Mouse (Mus musculus): ENCODE measurements around the gene Krt25. TPM values are rescaled to one million over a fixed set of nuclear protein-coding genes. Genes with fewer than 3 reads are reported as not detected.

The Krt25 gene
- polyA plus RNA-seq (2015; fragmentation: Nextera tagmentation; extraction: Ambion mirVana), result not detected in 2 replicates

DNA sequence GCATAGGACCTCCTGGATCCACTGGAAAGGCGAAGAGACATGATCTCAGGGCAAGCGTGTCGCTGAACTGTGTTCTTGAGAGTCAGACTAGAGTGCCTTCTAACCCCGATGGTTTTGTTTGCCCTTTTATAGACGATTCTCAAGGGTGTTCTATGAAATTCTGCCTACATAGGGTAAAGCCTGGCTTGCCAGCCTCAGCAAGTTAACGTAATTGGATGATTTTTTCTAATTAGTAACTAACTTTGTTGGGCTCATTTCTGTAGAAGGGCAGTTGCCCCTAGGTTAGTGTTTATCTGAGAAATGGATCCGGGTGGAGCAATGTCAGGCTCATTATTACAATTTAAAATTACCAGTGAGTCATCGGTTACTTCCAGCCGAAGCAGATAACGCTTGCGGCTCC is at the start of gene Krt25:
Gene Krt25 (minus strand): TSS at position 101 of the 400 bp plus-strand sequence.

GRCm38 (mm10) chr11:99351004-99351403 is 28.3 kb upstream of the Krt25 start, which contains the start of gene Krt27:
Krt27 (minus strand) TSS chr11:99351104.

GRCm38 (mm10) chr11:99337866-99338265 is 15.1 kb upstream of the Krt25 start, which contains the start of gene Krt26:
Krt26 (minus strand) TSS chr11:99337966.

GRCm38 (mm10) chr11:99284833-99285312 is 37.9 kb downstream of the Krt25 start, which contains the start of gene Krt24:
Krt24 (minus strand) TSS chr11:99285262.

Other genes starting within 250 kb of the Krt25 start
- gene Tns4, start 233.6 kb downstream of the Krt25 start, polyA plus RNA-seq (2015; fragmentation: Nextera tagmentation; extraction: Ambion mirVana), result 0.65 and 0.70 TPM in 2 replicates
- 1.4 and 2.2 TPM in 2 replicates for gene Ccr7, start 167.9 kb downstream of the Krt25 start, polyA plus RNA-seq (2015; fragmentation: Nextera tagmentation; extraction: Ambion mirVana)
- 103 and 110 TPM in 2 replicates for gene Smarce1, start 91.9 kb downstream of the Krt25 start, polyA plus RNA-seq (2015; fragmentation: Nextera tagmentation; extraction: Ambion mirVana)
- gene Krt222, start 78.9 kb downstream of the Krt25 start, polyA plus RNA-seq (2015; fragmentation: Nextera tagmentation; extraction: Ambion mirVana), result 0.32 and 0.67 TPM in 2 replicates
- 0.08 TPM in 1 of 2 replicates, not detected in the other for gene Krt24, start 37.7 kb downstream of the Krt25 start, polyA plus RNA-seq (2015; fragmentation: Nextera tagmentation; extraction: Ambion mirVana)
- gene Krt26, start 15.0 kb upstream of the Krt25 start, polyA plus RNA-seq (2015; fragmentation: Nextera tagmentation; extraction: Ambion mirVana), result not detected in 2 replicates
- gene Krt27, start 28.2 kb upstream of the Krt25 start, polyA plus RNA-seq (2015; fragmentation: Nextera tagmentation; extraction: Ambion mirVana), result not detected in 2 replicates
- not detected in 2 replicates for gene Krt28, start 52.0 kb upstream of the Krt25 start, polyA plus RNA-seq (2015; fragmentation: Nextera tagmentation; extraction: Ambion mirVana)
- gene Krt10, start 66.4 kb upstream of the Krt25 start, polyA plus RNA-seq (2015; fragmentation: Nextera tagmentation; extraction: Ambion mirVana), result 7.3 and 9.6 TPM in 2 replicates
- gene Krt12, start 99.3 kb upstream of the Krt25 start, polyA plus RNA-seq (2015; fragmentation: Nextera tagmentation; extraction: Ambion mirVana), result not detected in 2 replicates
- 0.06 and 0.22 TPM in 2 replicates for gene Krt20, start 115.2 kb upstream of the Krt25 start, polyA plus RNA-seq (2015; fragmentation: Nextera tagmentation; extraction: Ambion mirVana)
- gene Krt23, start 170.2 kb upstream of the Krt25 start, polyA plus RNA-seq (2015; fragmentation: Nextera tagmentation; extraction: Ambion mirVana), result 0.10 TPM in 1 of 2 replicates, not detected in the other
- gene Krt39, start 198.4 kb upstream of the Krt25 start, polyA plus RNA-seq (2015; fragmentation: Nextera tagmentation; extraction: Ambion mirVana), result not detected in 2 replicates
- not detected in 2 replicates for gene Krt40, start 220.2 kb upstream of the Krt25 start, polyA plus RNA-seq (2015; fragmentation: Nextera tagmentation; extraction: Ambion mirVana)
- gene Krtap3-3, start 227.9 kb upstream of the Krt25 start, polyA plus RNA-seq (2015; fragmentation: Nextera tagmentation; extraction: Ambion mirVana), result not detected in 2 replicates
- gene Krtap3-2, start 233.9 kb upstream of the Krt25 start, polyA plus RNA-seq (2015; fragmentation: Nextera tagmentation; extraction: Ambion mirVana), result not detected in 2 replicates
- gene Gm11939, start 236.5 kb upstream of the Krt25 start, polyA plus RNA-seq (2015; fragmentation: Nextera tagmentation; extraction: Ambion mirVana), result not detected in 2 replicates
- not detected in 2 replicates for gene Krtap3-1, start 243.7 kb upstream of the Krt25 start, polyA plus RNA-seq (2015; fragmentation: Nextera tagmentation; extraction: Ambion mirVana)